Comparison of ENCODE assay signal across 8 mouse cellular contexts in genomic region chr9:121331878-121332630, GRCm38 (mm10). TPM values are rescaled to one million over a fixed set of nuclear protein-coding genes. Genes with fewer than 3 reads are reported as not detected.
DNase-seq lines count a peak whose midpoint lies in the region; ATAC-seq and TF ChIP-seq lines count a peak whose summit lies in the region.

No protein-coding gene starts in this region.

- H3K4me3 ChIP-seq in layer of hippocampus, adult 2 months, result no peak overlapping the region
- H3K4me3 ChIP-seq in forebrain, postnatal 0 days (ENCODE audit: low read depth, low read length), result no peak overlapping the region
- H3K4me3 ChIP-seq in hindbrain, embryonic 16.5 days (ENCODE audit: low read length), result no peak overlapping the region
- H3K4me3 ChIP-seq in lung, postnatal 0 days (ENCODE audit: low read depth, low read length), result no peak overlapping the region

- H3K36me3 ChIP-seq in forebrain, postnatal 0 days (ENCODE audit: insufficient read depth), result no peaks in the 10 kb centered on the region
- peaks cover 2% of the 10 kb centered on the region; the same call in 1 of the 2 replicates for H3K36me3 ChIP-seq in hindbrain, embryonic 16.5 days (ENCODE audit: control insufficient read depth, insufficient read depth, low read length)
- H3K36me3 ChIP-seq in lung, postnatal 0 days (ENCODE audit: insufficient read depth, low read length), result no peaks in the 10 kb centered on the region

- H3K27ac ChIP-seq in layer of hippocampus, adult 2 months, result peak overlapping the region; percentile 81
- peak overlapping the region; percentile 78 for H3K27ac ChIP-seq in forebrain, postnatal 0 days (ENCODE audit: low read depth, low read length)
- peak overlapping the region; percentile 83 for H3K27ac ChIP-seq in hindbrain, embryonic 16.5 days (ENCODE audit: low read depth, low read length)
- H3K27ac ChIP-seq in lung, postnatal 0 days (ENCODE audit: low read length), result peak overlapping the region; percentile 57

- no peak overlapping the region for H3K4me2 ChIP-seq in forebrain, postnatal 0 days (ENCODE audit: low read depth)
- H3K4me2 ChIP-seq in hindbrain, embryonic 16.5 days (ENCODE audit: low read length), result peak overlapping the region; percentile 19
- no peak overlapping the region for H3K4me2 ChIP-seq in lung, postnatal 0 days (replicated peaks; ENCODE audit: low read depth, low read length)

- DNase-seq in layer of hippocampus, adult 2 months (ENCODE audit: low spot score in 2 of 2), result peak; percentile 34 to 53
- no peak for DNase-seq in layer of hippocampus, adult 9-10 months (ENCODE audit: low spot score)
- peak; percentile 49 for DNase-seq in adipocyte (ENCODE audit: low spot score)
- DNase-seq in forebrain, postnatal 0 days, result peak; percentile 78
- DNase-seq in lung, postnatal 0 days (ENCODE audit: low spot score), result peak; percentile 95
- peak; percentile 44 for DNase-seq in retina, postnatal 7 days (ENCODE audit: low read depth, low spot score)

- TF ChIP-seq CTCF in layer of hippocampus, adult 2 months (conservative IDR thresholded peaks at IDR 0.05), result no peak
- TF ChIP-seq CTCF in forebrain, postnatal 0 days (IDR thresholded peaks at IDR 0.05; ENCODE audit: low read depth), result no peak
- TF ChIP-seq CTCF in lung, postnatal 0 days (IDR thresholded peaks at IDR 0.05), result no peak

- H3K27me3 ChIP-seq in forebrain, postnatal 0 days (ENCODE audit: insufficient read depth, low read length), result no peaks in the 10 kb centered on the region
- no peaks in the 10 kb centered on the region for H3K27me3 ChIP-seq in hindbrain, embryonic 16.5 days (replicated peaks; ENCODE audit: control insufficient read depth, insufficient read depth, low read length)
- H3K27me3 ChIP-seq in lung, postnatal 0 days (replicated peaks; ENCODE audit: insufficient read depth, low read length), result no peaks in the 10 kb centered on the region

- TF ChIP-seq EP300 in lung, postnatal 0 days (IDR thresholded peaks at IDR 0.05), result no peak

- peaks cover 28% of the 10 kb centered on the region for H3K4me1 ChIP-seq in forebrain, postnatal 0 days (ENCODE audit: insufficient read depth)
- H3K4me1 ChIP-seq in hindbrain, embryonic 16.5 days (ENCODE audit: control insufficient read depth, insufficient read depth, low read depth, low read length), result peaks cover 33% of the 10 kb centered on the region
- peaks cover 14% of the 10 kb centered on the region for H3K4me1 ChIP-seq in lung, postnatal 0 days (ENCODE audit: insufficient read depth, low read depth, low read length)

- no peak overlapping the region for H3K9ac ChIP-seq in forebrain, postnatal 0 days
- peak overlapping the region; percentile 31 for H3K9ac ChIP-seq in hindbrain, embryonic 16.5 days (ENCODE audit: low read depth, low read length)
- no peak overlapping the region for H3K9ac ChIP-seq in lung, postnatal 0 days (replicated peaks; ENCODE audit: low read depth)

- no peaks in the 10 kb centered on the region for H3K9me3 ChIP-seq in forebrain, postnatal 0 days (ENCODE audit: low read length)
- no peaks in the 10 kb centered on the region for H3K9me3 ChIP-seq in hindbrain, embryonic 16.5 days (ENCODE audit: control insufficient read depth, low read length)
- no peaks in the 10 kb centered on the region for H3K9me3 ChIP-seq in lung, postnatal 0 days (ENCODE audit: low read length)

- peak; percentile 84 for ATAC-seq in forebrain, postnatal 0 days
- peak; percentile 87 for ATAC-seq in hindbrain, embryonic 16.5 days
- peak; percentile 81 for ATAC-seq in lung, postnatal 0 days
- ATAC-seq in cerebellum, adult (ENCODE audit: insufficient number of reproducible peaks, low FRiP score, low TSS enrichment), result no peak

- 6% methylated on average over 8 of the region's 8 CpGs for WGBS in forebrain, postnatal 0 days
- WGBS in hindbrain, embryonic 16.5 days, result 2% methylated on average over 8 of the region's 8 CpGs
- WGBS in lung, postnatal 0 days, result 7% methylated on average over 8 of the region's 8 CpGs

RNA-seq across cellular contexts. Expression of gene Trak1, which starts 34.8 kb away (rescaled TPM):
- 100 to 1,000 TPM; 255 to 260 TPM for total RNA-seq in layer of hippocampus, adult 2 months (2021)
- total RNA-seq in forebrain, postnatal 0 days (2014; rRNA removed), result 115 and 116 TPM in 2 replicates
- polyA plus RNA-seq in forebrain, postnatal 0 days (2015; fragmentation: Nextera tagmentation; extraction: Ambion mirVana), result 46.2 and 61.8 TPM in 2 replicates
- 57.8 and 59.3 TPM in 2 replicates for polyA plus RNA-seq in hindbrain, embryonic 16.5 days (2015; fragmentation: Nextera tagmentation; extraction: Ambion mirVana)
- 27.1 and 28.6 TPM in 2 replicates for polyA plus RNA-seq in lung, postnatal 0 days (2015; fragmentation: Nextera tagmentation; extraction: Ambion mirVana)

RNA-seq across cellular contexts. Expression of gene Ulk4, which starts 55.1 kb away (rescaled TPM):
- 1 to 10 TPM; 9.5 to 9.9 TPM for total RNA-seq in layer of hippocampus, adult 2 months (2021)
- total RNA-seq in forebrain, postnatal 0 days (2014; rRNA removed), result 5.5 and 13.3 TPM in 2 replicates
- polyA plus RNA-seq in forebrain, postnatal 0 days (2015; fragmentation: Nextera tagmentation; extraction: Ambion mirVana), result 104 and 105 TPM in 2 replicates
- polyA plus RNA-seq in hindbrain, embryonic 16.5 days (2015; fragmentation: Nextera tagmentation; extraction: Ambion mirVana), result 75.8 and 79.9 TPM in 2 replicates
- 117 and 122 TPM in 2 replicates for polyA plus RNA-seq in lung, postnatal 0 days (2015; fragmentation: Nextera tagmentation; extraction: Ambion mirVana)
